Mouse (Mus musculus) cerebellum, postnatal 14 days (tissue): ENCODE measurements at regions not wholly inside any gene's neighbourhood (a gene's known extent, or its start where the extent isn't known, plus 50 kb on each side); places are given as distances from the start of the nearest gene placed in this dataset.
A peak's percentile ranks its signal among the peaks of the same experiment; 100 is the strongest.

Experiments used
- DNase-seq, 2 experiments: peaks; one replicate each; pipeline ENCODE4 v3.0.0; 2021; ENCODE audit warnings: mixed read lengths in 2 of 2

GRCm38 (mm10) chr13:79182630-79183412 lies 983.3 kb upstream of the Nr2f1 start:
- DNase-seq = no peak

GRCm38 (mm10) chr13:79158757-79159156 lies 959.2 kb upstream of the Nr2f1 start:
- DNase-seq = no peak

- no peak for DNase-seq
Measured at GRCm38 (mm10) chr13:79142903-79143302, 943.3 kb upstream of the Nr2f1 start.

- no peak for DNase-seq
Measured at GRCm38 (mm10) chr13:79141362-79141966, 941.9 kb upstream of the Nr2f1 start.

- DNase-seq = peak in 1 of 2 experiments; percentile 13
Measured at GRCm38 (mm10) chr13:79138747-79139146, 939.2 kb upstream of the Nr2f1 start.

- no peak for DNase-seq
Measured at GRCm38 (mm10) chr13:79136726-79137125, 937.2 kb upstream of the Nr2f1 start.
